Mouse (Mus musculus) CH12.LX (cell line): ENCODE data around the gene Prm3.

Experiments
- CHD2 ChIP-seq: IDR thresholded peaks from 2 replicates; pipeline ENCODE4 v1.6.1; 2011; ENCODE audit warnings: low read length, improper control_type of control experiment
- CTCF ChIP-seq, 2 experiments: IDR thresholded peaks in 1 of 2; conservative IDR thresholded peaks in 1 of 2; 2 replicates each; pipeline ENCODE4 v1.5.1; 2011 to 2012; ENCODE audit warnings: low read depth in 2 of 2, low read length in 2 of 2, improper control_type of control experiment in 1 of 2, inconsistent platforms in 1 of 2, mild to moderate bottlenecking in 1 of 2, moderate library complexity in 1 of 2
- ELF1 ChIP-seq: IDR thresholded peaks from 2 replicates; pipeline ENCODE4 v1.6.1; 2014; ENCODE audit warnings: low read depth, mild to moderate bottlenecking, inconsistent platforms, low read length, improper control_type of control experiment
- EP300 ChIP-seq: IDR thresholded peaks from 2 replicates; pipeline ENCODE4 v1.6.1; 2011; ENCODE audit warnings: low read length, improper control_type of control experiment
- HCFC1 ChIP-seq: IDR thresholded peaks from 2 replicates; pipeline ENCODE4 v1.6.1; 2012; ENCODE audit warnings: low read depth, mild to moderate bottlenecking, inconsistent platforms, low read length, improper control_type of control experiment
- MXI1 ChIP-seq: IDR thresholded peaks from 2 replicates; pipeline ENCODE4 v1.6.1; 2011; ENCODE audit warnings: mild to moderate bottlenecking, low read depth, low read length, improper control_type of control experiment
- MYC ChIP-seq: IDR thresholded peaks from 2 replicates; pipeline ENCODE4 v1.6.1; 2011; ENCODE audit warnings: low read depth, mild to moderate bottlenecking, improper control_type of control experiment, low read length
- POLR2A ChIP-seq: IDR thresholded peaks from 2 replicates; pipeline ENCODE4 v1.6.1; 2011; ENCODE audit warnings: low read depth, mild to moderate bottlenecking, improper control_type of control experiment, low read length
- POLR2AphosphoS2 ChIP-seq: IDR thresholded peaks from 2 replicates; pipeline ENCODE4 v1.6.1; 2011; ENCODE audit warnings: low read depth, low read length, improper control_type of control experiment
- RCOR1 ChIP-seq: conservative IDR thresholded peaks from 2 replicates; pipeline ENCODE4 v1.6.1; 2012; ENCODE audit warnings: low read depth, mild to moderate bottlenecking, inconsistent platforms, low read length, improper control_type of control experiment
- UBTF ChIP-seq: IDR thresholded peaks from 2 replicates; pipeline ENCODE4 v1.6.1; 2012; ENCODE audit warnings: low read depth, mild to moderate bottlenecking, inconsistent platforms, low read length, improper control_type of control experiment, moderate library complexity
- ZC3H11A ChIP-seq: IDR thresholded peaks from 2 replicates; pipeline ENCODE4 v1.6.1; 2012; ENCODE audit warnings: low read depth, mild to moderate bottlenecking, inconsistent platforms, low read length, improper control_type of control experiment
- ZKSCAN1 ChIP-seq: IDR thresholded peaks from 2 replicates; pipeline ENCODE4 v1.6.1; 2012; ENCODE audit warnings: low read depth, inconsistent platforms, low read length, improper control_type of control experiment, borderline replicate concordance
- ZNF384 ChIP-seq: IDR thresholded peaks from 2 replicates; pipeline ENCODE4 v1.6.1; 2012; ENCODE audit warnings: low read depth, low read length, improper control_type of control experiment, inconsistent platforms

- TF ChIP-seq HCFC1, result no peak
- no peak for TF ChIP-seq CTCF (conservative IDR thresholded peaks at IDR 0.05 in 1 of 2, IDR thresholded peaks at IDR 0.05 in 1 of 2; ENCODE audit: low read depth in 2 of 2, low read length in 2 of 2)
- no peak for TF ChIP-seq ZC3H11A
- TF ChIP-seq EP300, result no peak
- TF ChIP-seq ZKSCAN1, result no peak
- TF ChIP-seq ELF1, result no peak
- TF ChIP-seq ZNF384, result no peak
- no peak for TF ChIP-seq MYC
- TF ChIP-seq UBTF, result no peak
- TF ChIP-seq POLR2A, result no peak
- TF ChIP-seq RCOR1, result no peak
- no peak for TF ChIP-seq CHD2
- TF ChIP-seq POLR2AphosphoS2, result no peak
- TF ChIP-seq MXI1, result no peak
Observed at GRCm38 (mm10) chr16:10840018-10840417, 49.3 kb upstream of the Prm3 start.
